Mouse (Mus musculus): Measurements from ENCODE around the gene Tapbpl.
A peak's percentile ranks its signal among the peaks of the same experiment; 100 is the strongest.
"Not testable (repeated sequence)": the region's sequence is repeated elsewhere in the genome, so short reads cannot be mapped to it uniquely, and the experiment has no call there.

Gene Tapbpl

DNA sequence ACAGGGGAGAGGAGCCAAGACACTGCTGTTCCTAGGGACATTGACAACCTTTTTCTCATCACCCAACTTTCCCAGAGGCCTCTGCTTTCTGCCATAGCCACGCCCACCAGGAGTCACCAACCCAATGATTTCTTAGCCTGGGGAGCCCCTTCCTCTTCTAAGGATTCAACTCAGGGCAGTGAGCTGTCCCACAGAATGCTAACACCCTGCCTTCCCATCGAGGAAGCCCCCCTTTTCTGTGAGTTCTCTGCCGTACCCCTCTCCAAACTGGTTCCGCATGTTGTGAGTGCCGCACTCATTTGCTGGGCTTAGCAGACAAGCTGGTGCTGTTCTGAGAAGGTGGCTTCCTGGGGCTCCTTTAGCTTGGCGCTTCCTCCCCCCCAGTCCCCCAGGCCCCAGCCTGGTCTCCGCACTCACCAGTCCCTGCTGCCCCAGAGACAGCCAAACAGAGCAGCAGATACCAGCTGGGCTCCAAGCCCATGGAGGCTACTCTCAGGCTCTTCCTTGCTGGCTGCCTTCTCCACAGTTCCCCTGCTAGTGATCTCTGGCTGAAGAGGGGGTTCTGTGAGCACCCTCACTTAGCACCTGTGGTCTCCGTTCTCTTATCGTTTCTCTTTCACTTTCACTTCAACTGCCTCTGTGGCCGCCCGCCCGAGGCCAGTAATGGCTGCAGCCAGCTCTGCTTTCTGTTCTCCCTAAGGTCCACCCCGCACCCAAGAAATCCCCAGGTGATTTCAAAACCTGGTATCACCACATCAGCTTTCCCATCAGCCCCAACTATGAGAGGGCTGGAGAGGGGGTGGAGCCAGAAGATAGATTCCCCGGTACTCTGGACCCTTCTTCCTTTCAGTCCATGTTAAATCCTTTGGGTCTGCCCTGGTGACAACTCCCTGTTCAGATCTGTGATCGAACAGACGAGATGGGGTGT lies at the start of gene Tapbpl:
Tapbpl (minus strand) TSS at position 744 of the 928 bp plus-strand sequence.
- DNase-seq: peak; percentile 47

DNA sequence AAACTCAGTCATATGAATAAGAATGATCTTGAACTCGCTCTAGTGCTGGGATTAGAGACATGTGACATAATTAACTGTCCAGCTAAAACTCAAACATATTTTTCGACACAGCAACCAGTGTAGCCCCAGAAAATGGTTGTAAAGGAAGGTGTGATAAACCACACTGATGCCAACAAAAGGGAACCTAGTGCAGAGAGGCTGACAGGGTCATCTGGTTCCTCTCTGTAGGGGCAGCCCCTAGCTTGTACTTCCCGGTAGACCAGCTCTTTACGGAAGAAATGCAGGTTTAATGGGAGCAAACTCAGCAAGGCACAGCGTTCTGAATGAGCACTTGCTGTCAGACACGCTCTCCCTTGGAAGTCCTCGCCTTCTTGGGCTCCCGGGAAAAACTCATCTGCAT lies 48.1 kb upstream of the Tapbpl start:
- no peak for DNase-seq

DNA sequence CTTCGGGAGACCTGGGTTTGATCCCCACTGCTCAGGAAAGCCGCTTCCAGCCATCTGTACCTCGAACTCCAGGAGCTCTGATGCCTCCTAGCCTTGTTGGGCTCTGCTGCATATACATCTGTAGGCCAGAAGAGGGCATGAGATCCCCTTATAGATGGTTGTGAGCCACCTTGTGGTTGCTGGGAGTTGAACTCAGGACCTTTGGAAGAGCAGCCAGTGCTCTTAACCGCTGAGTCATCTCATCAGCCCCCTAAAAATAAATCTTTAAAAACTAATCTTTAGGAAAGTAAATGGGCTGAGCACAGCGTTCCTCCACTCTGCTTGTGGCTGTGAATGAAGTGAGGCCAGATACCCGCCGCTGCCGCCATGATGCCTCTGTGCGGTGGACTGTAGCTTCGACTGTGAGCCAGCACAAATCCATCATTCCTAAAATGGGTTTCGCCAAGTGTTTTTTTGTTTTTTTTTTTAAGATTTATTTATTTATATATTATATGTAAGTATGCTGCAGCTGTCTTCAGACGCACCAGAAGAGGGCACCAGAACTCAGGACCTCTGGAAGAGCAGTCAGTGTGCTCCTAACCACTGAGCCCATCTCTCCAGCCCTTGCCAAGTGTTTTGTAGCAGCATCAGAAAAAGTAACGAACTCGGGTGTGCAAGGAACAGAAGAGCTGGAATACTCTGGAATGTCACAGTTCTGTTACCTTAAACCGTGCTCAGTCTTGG lies 43.3 kb upstream of the Tapbpl start:
- DNase-seq: no peak

DNA sequence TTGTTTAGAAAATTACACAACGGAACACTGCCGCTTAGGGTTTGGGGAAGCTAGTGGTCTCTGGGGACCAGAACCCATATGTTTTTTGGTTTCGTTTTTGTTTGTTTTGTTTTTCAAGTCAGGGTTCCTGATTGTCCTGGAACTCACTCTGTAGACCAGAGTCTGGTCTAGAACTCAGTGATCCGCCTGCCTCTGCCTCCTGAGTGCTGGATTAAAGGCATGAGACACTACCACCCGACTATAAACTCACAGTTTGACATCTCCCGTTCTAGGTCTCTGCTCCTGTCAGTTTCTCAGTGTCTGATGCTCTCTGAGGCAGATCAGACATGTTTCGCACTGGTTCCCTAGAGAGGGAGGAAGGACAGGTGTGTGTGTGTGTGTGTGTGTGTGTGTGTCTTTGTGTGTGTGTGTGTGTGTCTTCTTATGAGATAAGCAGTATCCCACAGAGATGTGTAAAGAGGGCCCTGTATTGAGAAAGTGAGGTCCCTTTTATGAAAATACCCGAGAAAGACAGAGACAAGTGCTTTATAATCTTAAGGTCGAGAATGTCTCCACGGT lies 40.6 kb upstream of the Tapbpl start:
- DNase-seq: no peak

DNA sequence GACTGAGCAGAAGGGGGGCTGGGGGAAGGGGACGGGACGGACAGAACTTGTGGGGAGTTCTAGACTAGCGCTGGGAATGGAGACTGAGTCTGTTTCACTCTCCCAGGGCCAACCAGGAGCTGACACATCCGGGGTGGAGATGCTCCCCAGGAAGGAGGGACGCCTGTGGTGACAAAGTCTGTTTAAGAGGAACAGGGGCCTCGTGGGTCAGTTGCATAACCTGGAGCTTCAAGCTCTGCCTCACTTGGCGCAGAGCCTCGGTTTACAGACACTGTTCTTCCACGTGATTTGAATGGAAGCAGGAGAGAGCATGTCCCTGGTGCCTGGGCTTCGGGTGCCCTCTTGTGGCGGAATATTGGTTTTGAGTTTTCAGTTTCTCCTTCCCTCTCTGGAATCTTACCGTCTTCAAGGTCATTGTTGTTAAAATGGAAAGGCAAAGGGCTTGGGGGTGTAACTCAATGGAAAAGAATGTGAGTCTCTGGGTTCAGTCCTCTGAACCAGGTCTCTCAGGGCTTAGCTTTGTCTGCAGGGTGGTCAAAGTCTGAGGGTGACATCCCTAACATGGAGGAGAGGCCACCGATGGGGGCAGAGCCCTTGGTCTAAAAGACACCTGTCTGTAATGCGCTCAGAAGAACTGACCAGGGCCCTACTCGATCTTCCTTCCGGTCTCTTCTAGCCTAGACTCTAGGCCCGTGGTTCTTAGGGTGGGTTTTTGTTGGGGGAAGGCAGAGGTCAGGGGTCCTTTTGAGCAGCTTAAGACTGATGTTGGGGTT lies 40.0 kb upstream of the Tapbpl start:
- peak; percentile 91 for DNase-seq

DNA sequence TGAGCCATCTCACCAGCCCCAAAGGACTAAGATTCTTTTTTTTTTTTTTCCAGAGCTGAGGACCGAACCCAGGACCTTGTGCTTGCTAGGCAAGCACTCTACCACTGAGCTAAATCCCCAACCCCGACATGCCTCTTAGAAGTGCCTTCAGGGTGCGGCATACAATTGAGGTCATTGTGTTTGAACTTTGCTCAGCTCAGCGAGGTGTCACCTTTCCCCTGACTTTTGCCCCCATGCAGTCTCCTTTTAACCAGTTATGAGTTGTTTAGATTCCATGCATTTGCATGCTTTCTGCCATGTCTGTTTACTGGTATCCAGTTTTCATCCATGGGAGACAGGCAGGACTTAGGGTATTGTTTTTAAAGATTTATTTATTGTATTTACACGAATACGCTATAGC lies 37.1 kb upstream of the Tapbpl start:
- no peak for DNase-seq

DNA sequence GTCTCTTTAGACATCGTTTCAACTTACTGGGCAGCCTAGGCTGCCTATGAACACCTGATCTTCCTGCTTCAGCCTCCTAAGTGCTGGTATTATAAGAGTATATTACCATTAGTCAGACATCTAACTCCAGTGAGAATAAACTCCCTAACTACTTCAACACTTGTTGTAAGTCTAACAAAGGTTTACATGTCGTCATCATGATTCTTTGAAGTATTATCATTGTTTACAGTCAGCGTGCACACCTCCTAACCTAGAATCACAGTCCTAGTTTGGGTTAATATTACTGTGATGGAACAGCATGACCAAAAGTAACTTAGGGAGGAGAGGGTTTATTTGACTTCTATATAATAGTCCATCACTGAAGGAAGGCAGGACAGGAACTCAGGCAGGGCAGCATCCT lies 35.8 kb upstream of the Tapbpl start:
- no peak for DNase-seq

DNA sequence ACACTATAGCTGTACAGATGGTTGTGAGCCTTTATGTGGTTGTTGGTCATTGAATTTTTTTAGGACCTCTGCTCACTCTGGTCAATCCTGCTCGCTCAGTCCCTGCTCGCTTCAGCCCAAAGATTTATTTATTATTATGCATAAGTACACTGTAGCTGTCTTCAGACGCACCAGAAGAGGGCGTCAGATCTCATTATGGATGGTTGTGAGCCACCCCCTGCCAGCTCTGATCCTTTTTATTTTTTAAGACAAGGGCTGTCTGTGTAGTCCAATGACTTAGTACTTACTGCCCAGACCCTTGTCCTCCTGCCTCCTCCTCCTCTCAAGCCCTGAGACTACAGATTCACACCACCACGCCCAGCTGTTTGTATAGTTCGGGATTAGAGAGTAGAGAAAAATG lies 34.9 kb upstream of the Tapbpl start:
- not testable (repeated sequence) for DNase-seq

DNA sequence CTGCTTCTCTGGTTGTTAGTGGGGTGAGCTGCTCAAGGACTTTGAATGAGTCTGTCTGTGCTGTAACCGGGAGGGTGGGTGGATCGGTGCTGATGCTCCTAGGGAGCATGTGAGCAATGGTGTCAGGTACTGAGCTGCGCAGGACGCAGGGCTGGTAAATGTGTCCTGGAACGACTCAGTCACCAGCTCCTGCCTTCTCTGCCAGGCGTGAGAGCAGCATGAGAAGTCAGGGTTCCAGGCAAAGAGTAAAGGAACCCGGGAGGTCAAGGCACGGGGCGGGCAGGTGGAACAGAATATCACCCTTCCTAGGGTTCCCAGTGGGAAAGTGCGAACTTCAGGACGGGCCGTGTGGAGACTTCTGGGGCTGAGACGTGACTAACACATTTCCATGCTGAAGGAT lies 34.4 kb upstream of the Tapbpl start:
- DNase-seq: no peak

DNA sequence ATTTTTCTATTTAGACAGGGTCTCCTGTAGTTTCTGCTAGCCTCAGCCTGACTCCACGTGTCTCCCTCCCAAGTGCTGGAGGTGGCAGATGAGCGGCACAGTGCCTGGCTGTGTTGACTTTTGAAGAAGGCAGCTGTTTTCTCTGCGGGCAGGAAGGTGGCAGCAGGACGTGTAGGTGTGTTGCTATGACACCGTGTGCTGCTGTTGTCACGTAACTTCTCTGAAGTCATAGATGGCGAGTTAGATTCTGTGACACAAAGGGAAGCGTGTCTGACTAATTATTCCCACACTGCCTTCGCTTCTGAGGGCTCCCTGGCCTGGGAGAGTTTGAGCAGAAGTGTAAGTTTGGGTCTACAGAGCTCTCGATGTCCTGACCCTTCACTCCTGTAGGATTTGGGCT lies 33.6 kb upstream of the Tapbpl start:
- DNase-seq: no peak

DNA sequence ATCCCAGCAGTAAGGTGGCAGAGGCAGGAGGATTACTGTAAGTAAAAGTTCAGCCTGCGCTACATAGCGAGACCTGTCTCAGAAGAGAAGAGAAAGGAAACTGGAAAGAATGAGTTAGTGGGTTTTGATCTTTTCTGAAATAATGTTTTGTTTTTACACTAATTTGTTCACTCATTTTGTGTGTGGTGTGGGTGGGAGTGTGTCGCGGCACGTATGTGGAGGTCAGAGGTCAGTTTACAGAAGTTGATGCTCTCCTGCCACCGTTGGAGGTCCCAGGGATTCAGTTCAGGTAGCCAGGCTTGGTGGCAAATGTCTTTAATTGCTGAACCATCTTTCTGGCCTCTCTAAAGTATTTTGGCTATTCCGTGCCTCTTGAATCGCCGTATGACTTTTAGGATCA lies 32.6 kb upstream of the Tapbpl start:
- DNase-seq: no peak

DNA sequence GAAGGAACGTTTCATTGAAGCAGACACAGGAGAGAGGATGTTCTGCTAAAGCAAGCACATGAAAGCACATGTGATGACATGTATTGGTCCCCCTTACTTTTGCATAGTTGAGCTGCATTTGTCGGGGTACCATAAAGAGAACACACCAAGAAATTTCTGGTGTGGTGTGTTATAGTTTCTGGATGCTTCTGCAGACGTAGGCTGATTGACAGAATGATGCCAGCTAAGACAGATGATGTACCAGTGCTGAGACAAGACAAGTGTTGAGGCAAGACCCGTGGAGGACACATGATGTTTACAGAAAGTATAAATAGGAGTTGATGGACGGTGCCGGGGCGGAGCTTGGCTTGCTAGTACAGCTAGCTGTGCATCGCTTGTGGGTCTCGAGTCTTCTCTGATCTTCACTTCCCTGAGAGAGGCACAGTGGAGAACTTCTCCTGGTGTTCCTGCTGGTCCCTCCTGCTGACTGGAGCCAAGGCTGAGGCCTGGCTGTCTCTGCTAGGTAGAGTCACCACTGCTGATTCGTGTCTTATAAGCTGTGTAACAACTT lies 28.4 kb upstream of the Tapbpl start:
- DNase-seq: no peak

DNA sequence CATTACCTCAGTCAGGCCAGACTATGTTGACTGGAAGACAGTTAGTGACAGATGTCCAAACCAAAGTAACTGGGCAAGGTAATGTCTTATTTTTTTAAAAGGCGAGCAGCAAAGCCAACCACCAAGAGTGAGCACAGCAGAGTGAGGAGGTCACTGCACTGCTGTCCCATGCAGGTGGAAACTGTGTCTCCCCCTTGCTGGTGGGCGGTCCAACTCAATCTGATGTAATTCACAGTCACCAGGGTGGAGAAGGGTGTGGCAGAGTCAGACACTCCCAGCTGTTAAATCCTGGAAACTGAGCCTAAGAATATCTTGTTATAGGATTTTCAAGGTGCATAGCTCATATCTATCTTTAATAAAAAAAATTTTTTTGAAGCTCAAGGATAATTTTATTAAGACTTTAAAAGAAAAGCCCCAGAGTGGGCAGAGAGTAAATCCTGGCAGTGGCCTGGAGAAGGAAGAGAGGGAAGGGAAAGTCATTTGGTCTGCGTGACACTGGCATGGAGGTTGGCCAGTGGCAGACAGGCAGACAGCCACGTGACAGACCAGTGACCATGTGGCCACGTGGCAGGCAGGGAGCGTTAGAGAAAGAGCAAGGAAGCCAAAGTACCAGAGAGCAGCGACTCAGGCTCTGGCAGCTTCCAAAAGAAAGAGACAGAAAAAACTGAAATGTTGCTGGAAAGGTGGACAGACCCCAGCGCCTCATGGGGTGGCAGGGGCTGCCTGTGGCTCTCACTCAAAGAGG lies 24.7 kb upstream of the Tapbpl start:
- peak; percentile 27 for DNase-seq

DNA sequence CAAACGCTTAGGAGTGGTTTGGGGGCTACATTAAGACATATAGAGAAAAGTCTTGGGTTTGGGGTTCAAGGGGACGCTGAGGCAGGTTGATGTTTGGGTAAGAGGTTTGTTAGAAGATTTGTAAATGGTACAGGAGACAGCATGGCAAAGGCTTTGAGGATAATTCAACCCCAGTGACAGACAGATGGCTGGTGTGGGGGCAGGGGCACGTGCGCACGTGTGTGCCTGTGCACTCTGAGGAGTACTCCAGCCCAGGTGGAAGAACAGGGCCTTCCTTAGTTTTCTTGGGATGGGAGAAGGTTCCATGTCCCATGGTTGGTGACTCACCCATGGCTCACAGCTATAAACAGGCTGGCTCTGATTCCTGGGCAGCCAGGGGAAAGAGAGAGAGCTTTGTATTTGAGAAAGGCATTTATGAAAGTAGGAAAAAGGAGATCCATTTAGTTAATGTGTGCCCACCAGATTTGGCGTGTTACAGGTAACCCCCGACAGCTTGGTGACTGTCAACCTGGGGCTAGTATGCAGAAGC lies 23.9 kb upstream of the Tapbpl start:
- no peak for DNase-seq

DNA sequence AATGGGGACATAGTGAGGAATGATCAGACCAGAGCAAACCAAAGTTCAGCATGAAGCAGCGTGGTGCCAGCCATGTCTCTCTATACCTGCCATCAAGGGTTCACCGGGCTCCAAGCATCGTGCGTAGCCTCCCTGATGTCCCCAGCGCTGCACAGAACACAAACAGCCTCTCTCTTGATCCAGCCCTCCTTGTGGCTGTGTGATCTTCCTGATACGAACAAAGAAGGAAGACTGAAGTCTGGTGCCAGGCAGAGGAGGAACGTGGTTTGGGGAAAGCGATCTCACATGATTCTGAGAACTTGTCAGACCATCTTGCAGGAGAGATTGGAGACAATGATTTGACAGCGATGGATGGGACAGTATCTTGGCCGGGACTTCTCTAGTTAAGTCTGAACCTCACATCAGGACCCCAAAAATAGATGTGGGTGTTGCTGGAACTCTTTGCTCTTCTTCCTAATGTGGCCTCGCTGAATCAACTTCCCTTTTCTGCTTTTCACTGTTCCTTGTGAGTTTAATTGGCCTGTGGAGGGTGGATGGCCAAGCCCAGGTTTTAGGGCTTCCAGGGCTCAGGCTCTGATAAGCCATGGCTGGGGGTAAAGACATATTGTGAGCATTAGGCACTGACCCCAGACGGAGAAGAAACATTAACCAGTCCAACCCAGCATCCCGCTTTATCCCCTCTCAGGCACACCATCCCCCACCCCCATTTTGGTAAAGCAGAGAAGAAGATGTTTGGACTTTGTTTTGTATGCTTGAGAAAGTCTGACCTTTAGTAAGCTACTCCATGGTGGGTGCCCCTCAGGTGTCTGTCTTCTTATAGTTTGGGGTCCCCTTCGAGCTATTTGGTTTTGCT lies 22.4 kb upstream of the Tapbpl start:
- DNase-seq: no peak

DNA sequence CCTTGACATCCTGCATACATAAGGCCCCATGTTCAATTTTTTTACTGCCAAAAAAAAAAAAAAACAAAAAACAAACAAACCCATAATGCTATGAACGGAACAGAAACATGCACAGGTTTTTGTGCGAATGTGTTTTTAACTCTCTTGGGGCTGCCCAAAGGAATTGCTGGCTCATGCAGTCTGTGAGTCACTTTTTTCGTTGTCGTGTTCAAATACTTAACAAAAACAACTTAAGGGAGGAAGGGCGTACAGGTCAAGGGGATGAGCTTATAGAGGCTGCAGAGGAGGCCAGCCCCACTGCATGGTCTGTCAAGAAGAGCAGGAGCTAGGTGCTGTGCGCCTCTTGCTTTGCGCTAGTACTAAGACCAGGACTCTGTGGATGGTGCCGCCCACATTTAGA lies 21.1 kb upstream of the Tapbpl start:
- no peak for DNase-seq

DNA sequence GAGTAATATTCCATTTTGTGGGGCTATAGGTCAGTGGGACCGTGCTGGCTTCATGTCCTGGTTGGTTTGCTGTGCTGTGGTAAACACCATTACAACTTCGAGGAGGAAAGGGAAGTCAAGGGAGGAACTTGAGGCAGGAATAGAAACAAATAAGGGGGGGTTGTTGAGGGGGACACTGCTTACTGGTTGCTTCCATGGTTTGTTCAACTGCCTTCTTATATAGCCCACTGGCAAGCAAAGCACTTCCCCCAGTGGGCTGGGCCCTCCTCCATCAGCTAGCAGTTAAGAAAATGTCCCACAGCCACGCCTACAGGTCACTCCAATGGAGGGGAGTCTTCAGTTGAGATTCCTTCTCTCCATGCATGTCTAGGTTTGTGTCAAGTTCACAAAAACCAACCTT lies 20.6 kb upstream of the Tapbpl start:
- DNase-seq: no peak

DNA sequence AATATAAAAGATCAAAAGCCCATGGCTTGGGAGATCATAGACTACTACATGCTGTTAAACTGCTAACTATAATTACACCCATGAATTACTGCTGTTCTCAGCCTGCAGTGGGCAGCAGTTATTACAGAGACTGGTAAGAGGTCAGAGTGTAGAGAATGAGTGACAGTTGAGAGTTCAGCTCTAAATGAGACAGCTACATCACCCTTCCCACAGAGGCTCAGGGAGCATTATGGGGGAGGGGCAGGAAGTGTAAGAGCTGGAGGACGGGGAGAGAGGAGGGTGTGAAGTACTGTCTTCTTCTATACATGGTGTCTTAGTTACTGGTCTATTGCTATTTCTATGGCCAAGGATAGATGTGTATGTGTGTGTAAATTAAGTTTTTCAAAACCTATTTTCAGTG lies 12.9 kb upstream of the Tapbpl start:
- DNase-seq: no peak

DNA sequence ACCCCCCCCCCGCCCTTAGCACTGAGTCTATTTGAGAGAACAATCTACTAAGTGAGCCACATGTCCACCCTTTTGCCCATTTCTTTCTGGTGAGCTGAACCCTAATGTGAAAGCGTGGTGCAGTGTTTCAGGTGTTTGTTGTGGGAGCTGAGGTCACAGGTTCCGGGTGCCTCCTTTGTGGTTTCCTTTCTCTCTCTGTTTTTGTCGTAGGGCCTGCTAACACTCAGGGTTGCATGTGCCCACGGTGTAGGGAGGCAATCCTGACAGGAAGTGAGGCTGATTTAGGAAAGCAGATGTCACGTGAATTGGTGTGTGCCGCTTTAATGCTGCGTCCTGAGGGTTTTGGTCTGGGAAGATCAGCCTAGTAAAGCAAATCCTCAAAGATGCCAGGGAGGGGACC lies 9.9 kb upstream of the Tapbpl start:
- no peak for DNase-seq

DNA sequence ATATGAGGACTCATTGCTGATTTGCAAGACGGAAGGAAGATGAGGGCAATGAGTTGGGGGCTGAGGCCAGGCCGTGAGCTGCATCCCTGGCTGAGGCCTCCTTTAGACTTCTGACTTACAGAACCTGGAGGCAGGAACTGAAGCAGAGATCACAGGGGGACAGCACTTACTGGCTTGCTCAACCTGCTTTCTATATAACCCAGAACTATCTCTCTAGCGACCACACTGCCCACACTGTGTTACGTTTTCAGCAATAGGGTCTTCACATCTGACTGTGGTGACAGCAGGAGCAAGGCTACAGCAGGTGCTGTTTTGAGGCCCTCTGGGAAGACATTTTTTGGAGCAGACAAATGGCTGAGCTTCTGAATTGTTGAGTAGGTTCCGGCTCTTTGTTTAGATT lies 9.0 kb upstream of the Tapbpl start:
- no peak for DNase-seq

DNA sequence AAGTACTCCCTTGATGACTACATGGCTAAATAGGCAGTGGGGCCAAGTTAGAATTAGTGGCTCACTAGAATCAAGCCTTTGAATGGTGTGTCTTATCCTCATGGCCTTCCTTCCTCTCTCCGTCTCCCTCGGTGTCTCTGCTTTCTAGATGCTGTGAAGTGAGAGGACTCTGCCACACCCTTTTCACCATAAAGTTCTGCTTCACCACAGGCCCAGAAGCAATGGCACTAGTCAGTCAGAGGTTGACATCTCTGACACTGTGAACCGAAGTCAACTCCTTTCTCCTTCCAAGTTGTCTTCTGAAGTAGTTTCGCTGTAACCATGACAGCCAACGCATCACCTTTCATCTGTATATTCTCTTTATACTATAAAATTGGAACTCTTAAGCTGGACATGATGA lies 7.9 kb upstream of the Tapbpl start:
- DNase-seq: no peak
